Mouse (Mus musculus) neural tube, embryonic 15.5 days (tissue): ENCODE data around the gene Pmf1. TPM values are rescaled to one million over a fixed set of nuclear protein-coding genes. Genes with fewer than 3 reads are reported as not detected.

Experiments used
- ATAC-seq: fragments of 200-750 bp; cut with Nextera tagmentation; 2 replicates; pipeline ENCODE4 v1.8.0; 2017; ENCODE audit warnings: mild to moderate bottlenecking, moderate TSS enrichment, moderate library complexity; ENCODE audit not compliant: low FRiP score
- H3K27ac ChIP-seq: fragments of 300-500 bp; sonication (generic); replicated peaks from 2 replicates; pipeline ENCODE4 v1.5.1; 2015; ENCODE audit warnings: mild to moderate bottlenecking, inconsistent platforms
- H3K27me3 ChIP-seq: fragments of 300-500 bp; sonication (generic); replicated peaks from 2 replicates; pipeline ENCODE4 v1.6.1; 2015; ENCODE audit warnings: inconsistent platforms
- H3K36me3 ChIP-seq: fragments of 300-500 bp; sonication (generic); 2 replicates; pipeline ENCODE4 v1.6.1; 2015; ENCODE audit warnings: inconsistent platforms
- H3K4me1 ChIP-seq: fragments of 300-500 bp; sonication (generic); 2 replicates; pipeline ENCODE4 v1.6.1; 2015; ENCODE audit warnings: inconsistent platforms
- H3K4me2 ChIP-seq: fragments of 300-500 bp; sonication (generic); 2 replicates; pipeline ENCODE4 v1.6.1; 2015; ENCODE audit warnings: inconsistent platforms, mild to moderate bottlenecking, moderate library complexity
- H3K4me3 ChIP-seq: fragments of 300-500 bp; sonication (generic); replicated peaks from 2 replicates; pipeline ENCODE4 v1.5.1; 2015; ENCODE audit warnings: mild to moderate bottlenecking, inconsistent platforms
- H3K9ac ChIP-seq: fragments of 300-500 bp; sonication (generic); replicated peaks from 2 replicates; pipeline ENCODE4 v1.6.1; 2015; ENCODE audit warnings: mild to moderate bottlenecking, inconsistent platforms
- H3K9me3 ChIP-seq: fragments of 300-500 bp; sonication (generic); replicated peaks from 2 replicates; pipeline ENCODE4 v1.6.1; 2016; ENCODE audit warnings: inconsistent platforms
- WGBS: fragments of 180-500 bp; shearing (Covaris S2); methylation state at CpG from one replicate; pipeline ENCODE4 v1.1.7; 2015; ENCODE audit warnings: mixed read lengths; 5-methylcytosine and 5-hydroxymethylcytosine counted together
- polyA plus RNA-seq: library from polyadenylated mRNA; unstranded; fragments of >200 nt; fragmentation: Nextera tagmentation; extraction: Ambion mirVana; gene quantifications from 2 replicates; pipeline ENCODE4 v1.2.1, GENCODE M21; 2015

Pmf1 gene
- polyA plus RNA-seq, 1 experiment from 2014 or later = 25.8 TPM

DNA sequence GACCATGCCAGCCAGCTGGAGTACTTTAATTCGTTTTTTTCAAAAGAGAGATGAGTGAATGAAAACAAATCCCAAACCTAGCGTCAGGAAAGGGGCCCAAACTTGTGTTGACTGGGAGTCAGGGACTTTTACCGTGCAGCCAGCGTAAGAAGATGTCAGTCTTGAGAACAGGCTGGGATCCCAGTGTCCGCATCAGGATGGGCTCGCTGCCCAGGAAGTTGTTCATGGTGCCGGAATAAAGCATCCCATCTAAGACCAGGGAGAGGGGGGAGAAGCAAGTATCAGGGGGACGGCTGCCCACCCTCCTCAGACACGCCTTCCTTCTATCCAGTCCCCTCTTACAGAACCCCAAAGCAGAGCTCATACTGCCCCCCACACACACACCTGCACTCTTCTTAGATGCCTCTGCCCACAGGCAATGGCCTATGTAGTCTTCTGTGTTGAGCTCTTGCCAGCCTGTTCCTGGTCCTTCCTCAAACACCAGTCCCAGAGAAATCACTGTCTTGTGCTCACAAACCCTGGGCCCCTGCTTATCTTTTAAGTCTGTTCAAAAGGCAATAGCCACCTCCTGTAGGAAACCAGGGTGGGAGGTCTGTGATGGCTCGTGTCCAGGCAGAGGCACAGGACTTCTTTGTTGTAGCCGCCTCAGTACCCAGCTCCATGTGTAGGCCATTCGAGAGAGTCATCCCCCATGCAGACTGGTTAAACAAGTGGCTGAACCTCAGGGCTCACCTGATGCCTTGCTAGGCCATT lies 40.4 kb upstream of the Pmf1 start:
- Histone ChIP-seq H3K9ac (no peak overlapping the region), H3K9me3 (no peaks in the 10 kb centered on the region), H3K27ac (no peak overlapping the region), H3K4me3 (no peak overlapping the region), H3K4me2 (no peak overlapping the region), H3K36me3 (peaks cover 57% of the 10 kb centered on the region), H3K4me1 (peaks cover 7% of the 10 kb centered on the region; the same call in 1 of the 2 replicates), H3K27me3 (0 out of 2 replicates have a peak, but pooled peaks cover 3% of the 10 kb centered on the region)
- ATAC-seq = no peak
- whole genome bisulfite sequencing = 72% methylated on average over 12 of the region's 12 CpGs

- H3K27me3 ChIP-seq = 0 out of 2 replicates have a peak, but pooled peaks cover 3% of the 10 kb centered on the region
- H3K9me3 ChIP-seq = no peaks in the 10 kb centered on the region
- H3K4me3 ChIP-seq = peak overlapping the region; percentile 15
- ATAC-seq = no peak
- no peak overlapping the region for H3K27ac ChIP-seq
- H3K9ac ChIP-seq = no peak overlapping the region
- WGBS = 7% methylated on average over 21 of the region's 21 CpGs
- peak overlapping the region; percentile 40 for H3K4me2 ChIP-seq
- 0 out of 2 replicates have a peak, but pooled peaks cover 3% of the 10 kb centered on the region for H3K4me1 ChIP-seq
- peaks cover 64% of the 10 kb centered on the region for H3K36me3 ChIP-seq
These were observed 39.4 kb upstream of the Pmf1 start for GRCm38 (mm10) chr3:88449395-88450023.

DNA sequence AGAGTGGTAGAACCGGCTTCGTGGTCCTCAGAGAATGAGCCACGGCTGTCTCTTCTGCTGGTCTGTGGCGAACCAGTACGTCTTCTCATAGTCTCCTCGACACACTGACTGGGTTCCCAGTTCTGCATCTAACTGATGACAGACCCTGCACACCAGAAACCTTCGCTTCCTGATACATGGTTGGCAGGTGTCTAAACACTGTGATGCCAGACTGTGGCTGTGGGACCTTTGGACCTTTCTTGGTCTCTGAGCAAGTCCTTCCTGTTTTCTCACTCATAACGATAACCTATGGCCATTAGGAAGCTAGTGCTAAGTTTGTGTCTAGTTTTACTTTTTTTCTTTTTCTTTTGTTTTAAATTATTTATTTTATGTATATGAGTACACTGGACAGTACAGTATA lies 38.3 kb upstream of the Pmf1 start:
- ATAC-seq = no peak
- peaks cover 67% of the 10 kb centered on the region for H3K36me3 ChIP-seq
- WGBS = 94% methylated on average over 8 of the region's 8 CpGs

DNA sequence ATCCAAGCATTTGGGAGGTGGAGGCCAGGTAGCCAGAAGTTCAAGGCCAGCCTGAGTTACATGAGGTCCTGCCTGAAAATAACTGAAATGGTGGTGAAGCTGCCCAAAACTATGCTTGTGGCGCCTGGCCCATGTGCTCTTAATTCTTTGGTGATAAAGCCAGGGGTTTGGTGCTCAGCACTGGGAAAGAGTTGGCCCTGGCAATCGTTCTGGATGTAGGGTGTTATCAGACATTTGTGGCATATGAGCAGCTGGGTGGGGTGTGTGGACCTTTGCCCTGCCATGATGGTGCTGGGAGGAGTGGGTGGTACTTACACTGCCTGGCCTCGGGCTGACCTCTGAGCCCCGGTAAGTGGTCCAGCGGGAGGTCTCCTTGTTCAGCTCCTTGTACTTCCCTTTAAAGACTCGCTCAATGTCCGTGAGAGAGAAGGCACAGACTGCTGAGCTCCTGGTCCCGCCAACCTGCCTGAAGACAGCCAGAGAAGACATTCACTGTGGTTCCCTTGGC lies 37.6 kb upstream of the Pmf1 start:
- Histone ChIP-seq H3K36me3 (peaks cover 60% of the 10 kb centered on the region), H3K27ac (no peak overlapping the region), H3K9me3 (no peaks in the 10 kb centered on the region), H3K4me1 (0 out of 2 replicates have a peak, but pooled peaks cover 3% of the 10 kb centered on the region), H3K9ac (no peak overlapping the region), H3K4me3 (no peak overlapping the region), H3K4me2 (no peak overlapping the region), H3K27me3 (0 out of 2 replicates have a peak, but pooled peaks cover 3% of the 10 kb centered on the region)
- WGBS = 58% methylated on average over 8 of the region's 8 CpGs
- ATAC-seq = no peak

More for the DNA sequence above, 38.3 kb upstream of the Pmf1 start:
- Histone ChIP-seq H3K9ac (no peak overlapping the region), H3K4me3 (no peak overlapping the region), H3K9me3 (no peaks in the 10 kb centered on the region), H3K27me3 (0 out of 2 replicates have a peak, but pooled peaks cover 3% of the 10 kb centered on the region), H3K4me1 (0 out of 2 replicates have a peak, but pooled peaks cover 3% of the 10 kb centered on the region), H3K27ac (no peak overlapping the region), H3K4me2 (no peak overlapping the region)

GRCm38 (mm10) chr3:88446471-88447123 lies 36.5 kb upstream of the Pmf1 start:
- Histone ChIP-seq H3K27ac (no peak overlapping the region), H3K9ac (no peak overlapping the region), H3K4me2 (no peak overlapping the region), H3K27me3 (no peaks in the 10 kb centered on the region), H3K4me1 (0 out of 2 replicates have a peak, but pooled peaks cover 3% of the 10 kb centered on the region), H3K4me3 (no peak overlapping the region), H3K36me3 (peaks cover 54% of the 10 kb centered on the region), H3K9me3 (no peaks in the 10 kb centered on the region)
- ATAC-seq = no peak
- WGBS = 78% methylated on average over 8 of the region's 8 CpGs

DNA sequence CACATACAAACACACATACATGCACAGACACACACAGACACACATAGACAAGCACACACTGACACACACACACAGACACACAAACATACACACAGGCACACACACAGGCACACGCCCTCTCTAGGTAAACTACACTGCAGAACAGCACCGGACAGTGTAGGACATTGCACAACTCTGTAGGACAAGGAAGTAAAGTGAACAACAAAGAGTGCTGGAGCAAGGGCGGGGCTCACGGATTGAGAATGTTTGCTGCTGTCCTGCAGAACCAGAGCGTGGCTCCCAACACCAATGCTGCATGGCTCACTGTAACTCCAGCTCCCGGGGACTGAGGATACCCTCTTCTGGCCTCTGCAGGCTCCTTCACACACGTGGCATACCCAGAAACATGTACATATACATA lies 32.8 kb upstream of the Pmf1 start:
- no peak overlapping the region for H3K4me3 ChIP-seq
- WGBS = 82% methylated on average over 7 of the region's 7 CpGs
- peaks cover 54% of the 10 kb centered on the region for H3K36me3 ChIP-seq

GRCm38 (mm10) chr3:88442488-88442887 lies 32.4 kb upstream of the Pmf1 start:
- Histone ChIP-seq H3K27me3 (no peaks in the 10 kb centered on the region), H3K27ac (no peak overlapping the region), H3K36me3 (peaks cover 54% of the 10 kb centered on the region), H3K9ac (no peak overlapping the region), H3K4me1 (peaks cover 6% of the 10 kb centered on the region; the same call in 1 of the 2 replicates), H3K4me2 (no peak overlapping the region), H3K9me3 (no peaks in the 10 kb centered on the region), H3K4me3 (no peak overlapping the region)
- 84% methylated on average over 12 of the region's 12 CpGs for WGBS
- no peak for ATAC-seq

More for the DNA sequence above, 32.8 kb upstream of the Pmf1 start:
- Histone ChIP-seq H3K27me3 (no peaks in the 10 kb centered on the region), H3K9me3 (no peaks in the 10 kb centered on the region), H3K4me1 (peaks cover 6% of the 10 kb centered on the region; the same call in 1 of the 2 replicates), H3K27ac (no peak overlapping the region), H3K4me2 (no peak overlapping the region), H3K9ac (no peak overlapping the region)
- no peak for ATAC-seq

GRCm38 (mm10) chr3:88440500-88441381 lies 30.6 kb upstream of the Pmf1 start:
- H3K4me2 ChIP-seq = peak overlapping the region; percentile 25
- H3K36me3 ChIP-seq = peaks cover 55% of the 10 kb centered on the region
- no peak overlapping the region for H3K4me3 ChIP-seq
- H3K27ac ChIP-seq = no peak overlapping the region
- H3K9me3 ChIP-seq = no peaks in the 10 kb centered on the region
- ATAC-seq = peak; percentile 28; the same call in 1 of the 2 replicates
- H3K9ac ChIP-seq = 0 out of 2 replicates have a peak overlapping the region, but pooled peaks have one; percentile 17
- no peaks in the 10 kb centered on the region for H3K27me3 ChIP-seq
- WGBS = 19% methylated on average over 27 of the region's 27 CpGs
- peaks cover 6% of the 10 kb centered on the region; the same call in 1 of the 2 replicates for H3K4me1 ChIP-seq

DNA sequence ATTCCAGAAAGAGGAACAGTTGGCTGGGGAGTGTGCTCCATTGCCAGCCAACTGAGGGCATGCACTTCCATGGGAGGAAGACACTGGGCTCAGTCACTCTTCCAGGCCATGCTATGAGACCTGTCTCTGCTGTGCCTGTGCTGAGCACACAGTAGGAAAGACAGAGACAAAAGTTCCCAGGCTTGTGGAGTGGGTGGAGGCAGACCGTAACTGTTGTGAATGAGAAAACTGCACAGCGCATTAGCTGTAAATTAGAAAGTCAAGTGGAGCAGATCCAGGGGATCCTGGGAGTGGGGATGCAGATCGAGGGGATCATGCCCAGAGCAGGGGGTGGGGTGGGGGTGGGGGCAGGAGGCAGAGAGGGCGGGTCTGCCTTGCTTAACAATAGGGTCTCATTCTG lies 29.5 kb upstream of the Pmf1 start:
- Histone ChIP-seq H3K4me3 (no peak overlapping the region), H3K27me3 (no peaks in the 10 kb centered on the region), H3K9ac (no peak overlapping the region), H3K36me3 (peaks cover 55% of the 10 kb centered on the region), H3K4me2 (no peak overlapping the region), H3K4me1 (peaks cover 6% of the 10 kb centered on the region; the same call in 1 of the 2 replicates), H3K9me3 (no peaks in the 10 kb centered on the region), H3K27ac (no peak overlapping the region)
- WGBS = 28% methylated on average over 4 of the region's 4 CpGs
- no peak for ATAC-seq

DNA sequence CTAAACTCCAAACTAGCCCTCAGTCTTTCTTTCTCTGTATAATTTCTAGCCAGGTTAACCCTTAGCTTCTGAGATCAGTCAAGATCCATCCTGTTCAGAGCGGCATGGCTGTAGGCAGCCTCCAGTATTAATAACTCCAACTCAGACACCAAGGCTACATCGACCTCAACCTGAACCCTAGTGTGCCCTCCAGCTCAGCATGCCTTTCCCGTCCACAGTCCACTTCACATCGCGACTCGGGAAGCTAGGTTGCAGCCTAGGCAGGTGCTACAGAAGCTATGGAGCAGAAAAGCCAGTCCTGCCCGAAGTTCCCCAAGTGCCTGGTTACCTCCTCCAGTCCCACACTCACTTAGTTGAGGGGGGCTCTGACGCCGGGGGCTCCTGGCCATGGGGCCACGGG lies 27.3 kb upstream of the Pmf1 start:
- Histone ChIP-seq H3K27ac (no peak overlapping the region), H3K27me3 (no peaks in the 10 kb centered on the region), H3K9me3 (no peaks in the 10 kb centered on the region), H3K9ac (no peak overlapping the region), H3K4me1 (peaks cover 6% of the 10 kb centered on the region; the same call in 1 of the 2 replicates), H3K4me3 (no peak overlapping the region), H3K36me3 (peaks cover 50% of the 10 kb centered on the region), H3K4me2 (peak overlapping the region; percentile 51; the same call in 1 of the 2 replicates)
- ATAC-seq = no peak
- WGBS = 78% methylated on average over 10 of the region's 10 CpGs
